Mouse (Mus musculus) heart, embryonic 11.5 days (tissue): ENCODE measurements around the gene Rin3. TPM values are rescaled to one million over a fixed set of nuclear protein-coding genes. Genes with fewer than 3 reads are reported as not detected.

Source experiments
- ATAC-seq: fragments of 200-750 bp; cut with Nextera tagmentation; replicated peaks from 2 replicates; pipeline ENCODE4 v1.8.0; 2017; ENCODE audit warnings: moderate library complexity; ENCODE audit not compliant: insufficient number of reproducible peaks, low FRiP score, low TSS enrichment
- H3K27ac ChIP-seq: fragments of 300-500 bp; sonication (generic); 2 replicates; pipeline ENCODE4 v1.5.1; 2014; ENCODE audit warnings: mild to moderate bottlenecking, low read depth, low read length
- H3K27me3 ChIP-seq: fragments of 300-500 bp; sonication (generic); 2 replicates; pipeline ENCODE4 v1.6.1; 2014; ENCODE audit warnings: mild to moderate bottlenecking, low read length, mixed read lengths; ENCODE audit not compliant: control insufficient read depth, insufficient read depth
- H3K36me3 ChIP-seq: fragments of 300-500 bp; sonication (generic); 2 replicates; pipeline ENCODE4 v1.6.1; 2014; ENCODE audit warnings: mild to moderate bottlenecking, low read length, moderate library complexity, mixed read lengths; ENCODE audit not compliant: control insufficient read depth, insufficient read depth
- H3K4me1 ChIP-seq: fragments of 300-500 bp; sonication (generic); 2 replicates; pipeline ENCODE4 v1.6.1; 2014; ENCODE audit warnings: low read length; ENCODE audit not compliant: control insufficient read depth, insufficient read depth
- H3K4me2 ChIP-seq: fragments of 300-500 bp; sonication (generic); 2 replicates; pipeline ENCODE4 v1.6.1; 2014; ENCODE audit warnings: mild to moderate bottlenecking, moderate library complexity
- H3K4me3 ChIP-seq: fragments of 300-500 bp; sonication (generic); 2 replicates; pipeline ENCODE4 v1.5.1; 2014; ENCODE audit warnings: low read depth, low read length
- H3K9ac ChIP-seq: fragments of 300-500 bp; sonication (generic); 2 replicates; pipeline ENCODE4 v1.6.1; 2014; ENCODE audit warnings: mild to moderate bottlenecking, low read depth, low read length, moderate library complexity
- H3K9me3 ChIP-seq: fragments of 300-500 bp; sonication (generic); replicated peaks from 2 replicates; pipeline ENCODE4 v1.6.1; 2016; ENCODE audit warnings: low read length; ENCODE audit not compliant: control insufficient read depth
- WGBS: fragments of 180-500 bp; shearing (Covaris S2); extraction: QIAGEN DNeasy Blood & Tissue Kit; methylation state at CpG from one replicate; pipeline ENCODE4 v1.1.7; 2014; ENCODE audit not compliant: insufficient replicate concordance; 5-methylcytosine and 5-hydroxymethylcytosine counted together
- polyA plus RNA-seq: library from polyadenylated mRNA; unstranded; fragments of >200 nt; fragmentation: Nextera tagmentation; extraction: Ambion mirVana; gene quantifications from 2 replicates; pipeline ENCODE4 v1.2.1, GENCODE M21; 2014

The Rin3 gene
- polyA plus RNA-seq, 1 experiment from 2014 or later, result 10.2 TPM

GRCm38 (mm10) chr12:102424456-102424855 lies 141.6 kb downstream of the Rin3 start:
- H3K27me3 ChIP-seq, result no peaks in the 10 kb centered on the region
- H3K9me3 ChIP-seq, result no peaks in the 10 kb centered on the region
- no peak for ATAC-seq
- 19% methylated on average over 2 of the region's 2 CpGs for WGBS
- H3K27ac ChIP-seq, result no peak overlapping the region
- H3K4me1 ChIP-seq, result peaks cover 42% of the 10 kb centered on the region
- no peaks in the 10 kb centered on the region for H3K36me3 ChIP-seq
- no peak overlapping the region for H3K4me3 ChIP-seq
- no peak overlapping the region for H3K4me2 ChIP-seq
- no peak overlapping the region for H3K9ac ChIP-seq

- 79% methylated on average over 4 of the region's 4 CpGs for WGBS
- no peak for ATAC-seq
- H3K9me3 ChIP-seq, result no peaks in the 10 kb centered on the region
- no peak overlapping the region for H3K27ac ChIP-seq
- peaks cover 35% of the 10 kb centered on the region for H3K4me1 ChIP-seq
- H3K4me2 ChIP-seq, result no peak overlapping the region
- no peak overlapping the region for H3K4me3 ChIP-seq
- no peaks in the 10 kb centered on the region for H3K27me3 ChIP-seq
- H3K36me3 ChIP-seq, result no peaks in the 10 kb centered on the region
- H3K9ac ChIP-seq, result no peak overlapping the region
Measured at GRCm38 (mm10) chr12:102425048-102425578, 142.3 kb downstream of the Rin3 start.

GRCm38 (mm10) chr12:102426285-102426684 lies 143.4 kb downstream of the Rin3 start:
- Histone ChIP-seq H3K27ac (peak overlapping the region; percentile 42; the same call in 1 of the 2 replicates), H3K4me3 (no peak overlapping the region), H3K9ac (no peak overlapping the region), H3K4me2 (no peak overlapping the region), H3K36me3 (no peaks in the 10 kb centered on the region), H3K27me3 (no peaks in the 10 kb centered on the region), H3K4me1 (peaks cover 28% of the 10 kb centered on the region), H3K9me3 (no peaks in the 10 kb centered on the region)
- ATAC-seq, result peak; percentile 92
- WGBS, result 68% methylated on average over 7 of the region's 7 CpGs

- WGBS, result 94% methylated on average over 5 of the region's 5 CpGs
- no peak for ATAC-seq
Measured at GRCm38 (mm10) chr12:102429656-102430055, 146.8 kb downstream of the Rin3 start.

GRCm38 (mm10) chr12:102430228-102430627 lies 147.4 kb downstream of the Rin3 start:
- Histone ChIP-seq H3K4me2 (no peak overlapping the region), H3K4me1 (peaks cover 6% of the 10 kb centered on the region), H3K4me3 (no peak overlapping the region), H3K27ac (no peak overlapping the region), H3K9ac (no peak overlapping the region), H3K36me3 (no peaks in the 10 kb centered on the region), H3K27me3 (no peaks in the 10 kb centered on the region), H3K9me3 (no peaks in the 10 kb centered on the region)
- 68% methylated on average over 4 of the region's 4 CpGs for WGBS
- no peak for ATAC-seq

More at GRCm38 (mm10) chr12:102429656-102430055, 146.8 kb downstream of the Rin3 start:
- no peak overlapping the region for H3K27ac ChIP-seq
- H3K4me2 ChIP-seq, result no peak overlapping the region
- peaks cover 11% of the 10 kb centered on the region for H3K4me1 ChIP-seq
- H3K27me3 ChIP-seq, result no peaks in the 10 kb centered on the region
- no peaks in the 10 kb centered on the region for H3K36me3 ChIP-seq
- no peak overlapping the region for H3K4me3 ChIP-seq
- H3K9ac ChIP-seq, result no peak overlapping the region
- H3K9me3 ChIP-seq, result no peaks in the 10 kb centered on the region

GRCm38 (mm10) chr12:102432238-102432637 lies 149.4 kb downstream of the Rin3 start:
- Histone ChIP-seq H3K9me3 (no peaks in the 10 kb centered on the region), H3K27ac (no peak overlapping the region), H3K27me3 (no peaks in the 10 kb centered on the region), H3K4me2 (no peak overlapping the region), H3K9ac (no peak overlapping the region), H3K4me1 (peaks cover 7% of the 10 kb centered on the region), H3K36me3 (no peaks in the 10 kb centered on the region), H3K4me3 (no peak overlapping the region)
- 0 out of 2 replicates have a peak, but pooled peaks have one; percentile 31 for ATAC-seq
- WGBS, result 73% methylated on average over 12 of the region's 12 CpGs

GRCm38 (mm10) chr12:102434107-102434506 lies 151.3 kb downstream of the Rin3 start:
- H3K9ac ChIP-seq, result no peak overlapping the region
- H3K9me3 ChIP-seq, result no peaks in the 10 kb centered on the region
- 77% methylated on average over 4 of the region's 4 CpGs for WGBS
- H3K27ac ChIP-seq, result no peak overlapping the region
- H3K36me3 ChIP-seq, result no peaks in the 10 kb centered on the region
- no peak for ATAC-seq
- peaks cover 17% of the 10 kb centered on the region for H3K4me1 ChIP-seq
- no peaks in the 10 kb centered on the region for H3K27me3 ChIP-seq
- H3K4me3 ChIP-seq, result no peak overlapping the region
- no peak overlapping the region for H3K4me2 ChIP-seq

- Histone ChIP-seq H3K9ac (no peak overlapping the region), H3K4me2 (peak overlapping the region; percentile 87), H3K27ac (peak overlapping the region; percentile 70), H3K36me3 (no peaks in the 10 kb centered on the region), H3K9me3 (no peaks in the 10 kb centered on the region), H3K27me3 (no peaks in the 10 kb centered on the region), H3K4me1 (peaks cover 17% of the 10 kb centered on the region), H3K4me3 (no peak overlapping the region)
- 67% methylated on average over 10 of the region's 10 CpGs for WGBS
- ATAC-seq, result no peak
Measured at GRCm38 (mm10) chr12:102436939-102437526, 154.2 kb downstream of the Rin3 start.

GRCm38 (mm10) chr12:102437952-102438351 lies 155.1 kb downstream of the Rin3 start:
- 0 out of 2 replicates have a peak, but pooled peaks have one; percentile 12 for ATAC-seq
- no peaks in the 10 kb centered on the region for H3K36me3 ChIP-seq
- peak overlapping the region; percentile 68 for H3K4me3 ChIP-seq
- H3K27me3 ChIP-seq, result no peaks in the 10 kb centered on the region
- peak overlapping the region; percentile 87 for H3K4me2 ChIP-seq
- peaks cover 11% of the 10 kb centered on the region for H3K4me1 ChIP-seq
- no peaks in the 10 kb centered on the region for H3K9me3 ChIP-seq
- 41% methylated on average over 5 of the region's 5 CpGs for WGBS
- H3K27ac ChIP-seq, result peak overlapping the region; percentile 70
- peak overlapping the region; percentile 71; the same call in 1 of the 2 replicates for H3K9ac ChIP-seq
